Mouse (Mus musculus): ENCODE measurements around the gene Grpel1. TPM values are rescaled to one million over a fixed set of nuclear protein-coding genes. Genes with fewer than 3 reads are reported as not detected.

Gene Grpel1
- polyA plus RNA-seq, 1 experiment from 2014 or later = 63.7 TPM

DNA sequence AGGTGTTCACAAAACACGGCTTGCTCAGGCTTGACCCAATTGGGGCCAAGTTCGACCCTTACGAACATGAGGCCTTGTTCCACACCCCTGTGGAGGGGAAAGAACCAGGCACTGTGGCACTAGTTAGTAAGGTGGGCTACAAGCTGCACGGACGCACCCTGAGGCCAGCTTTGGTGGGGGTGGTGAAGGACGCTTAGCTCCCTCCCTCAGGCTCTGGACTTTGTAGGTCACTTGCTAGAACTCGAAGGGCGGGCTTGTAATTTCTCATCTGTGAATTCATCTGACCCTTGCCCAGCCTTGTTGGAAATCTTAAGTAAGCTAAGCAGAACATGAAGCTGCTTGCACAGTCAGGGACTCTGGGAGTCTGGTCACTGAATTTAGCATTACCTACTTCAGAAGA, 6.4 kb downstream of the Grpel1 start:
- no peak overlapping the region for H3K27ac ChIP-seq (replicated peaks)

DNA sequence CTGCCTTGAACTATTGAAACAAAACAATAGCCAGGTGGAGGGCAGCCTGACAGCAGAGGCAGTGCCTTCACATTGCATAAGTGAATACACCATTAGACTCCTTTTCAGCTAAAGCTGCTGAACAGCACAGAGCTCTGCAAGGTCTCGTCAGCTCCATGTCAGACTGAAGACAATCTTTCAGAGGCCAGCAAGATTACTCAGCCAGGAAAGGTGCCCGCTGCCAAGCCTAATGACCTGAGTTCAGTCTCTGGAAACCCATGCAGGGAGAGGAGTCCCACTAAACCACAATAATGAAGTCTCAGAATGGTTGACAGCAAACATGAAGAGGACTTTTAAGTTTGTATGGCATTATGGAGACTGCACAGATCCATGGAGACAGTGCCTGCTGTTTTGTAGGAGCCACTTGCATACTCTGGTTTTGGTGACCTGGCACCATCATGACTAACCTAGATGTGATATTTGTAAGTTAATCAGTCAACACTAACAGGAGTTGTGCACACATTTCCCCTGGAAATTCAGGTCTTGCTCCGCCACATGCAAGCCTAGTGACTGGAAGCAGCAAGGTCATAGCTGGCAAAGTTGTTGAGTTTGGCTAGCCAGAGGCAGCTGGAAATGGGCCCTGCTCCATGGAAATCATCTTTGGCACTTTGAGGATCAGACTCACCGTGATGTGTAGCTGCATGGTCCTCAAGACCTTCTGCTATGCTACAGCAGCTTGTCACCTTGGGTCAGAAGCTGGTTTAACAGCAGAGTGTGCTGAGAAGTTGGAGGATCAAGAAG, 8.3 kb downstream of the Grpel1 start:
- Histone ChIP-seq H3K9me3 (replicated peaks) (no peaks in the 10 kb centered on the region), H3K4me1 (no peaks in the 10 kb centered on the region), H3K27me3 (ENCODE audit: low read depth, poor library complexity, severe bottlenecking) (no peaks in the 10 kb centered on the region), H3K27ac (replicated peaks) (no peak overlapping the region), H3K4me3 (no peak overlapping the region), H3K36me3 (peaks cover 91% of the 10 kb centered on the region)
- WGBS = 90% methylated on average over 4 of the region's 4 CpGs
- DNase-seq (ENCODE audit: low spot score) = no peak

More for the DNA sequence above, 6.4 kb downstream of the Grpel1 start:
- no peak for DNase-seq (ENCODE audit: low spot score)
- H3K9me3 ChIP-seq (replicated peaks) = no peaks in the 10 kb centered on the region
- WGBS = 92% methylated on average over 8 of the region's 8 CpGs
- no peaks in the 10 kb centered on the region for H3K27me3 ChIP-seq (ENCODE audit: low read depth, poor library complexity, severe bottlenecking)
- no peak overlapping the region for H3K4me3 ChIP-seq
- H3K4me1 ChIP-seq = peaks cover 8% of the 10 kb centered on the region
- H3K36me3 ChIP-seq = peaks cover 86% of the 10 kb centered on the region

DNA sequence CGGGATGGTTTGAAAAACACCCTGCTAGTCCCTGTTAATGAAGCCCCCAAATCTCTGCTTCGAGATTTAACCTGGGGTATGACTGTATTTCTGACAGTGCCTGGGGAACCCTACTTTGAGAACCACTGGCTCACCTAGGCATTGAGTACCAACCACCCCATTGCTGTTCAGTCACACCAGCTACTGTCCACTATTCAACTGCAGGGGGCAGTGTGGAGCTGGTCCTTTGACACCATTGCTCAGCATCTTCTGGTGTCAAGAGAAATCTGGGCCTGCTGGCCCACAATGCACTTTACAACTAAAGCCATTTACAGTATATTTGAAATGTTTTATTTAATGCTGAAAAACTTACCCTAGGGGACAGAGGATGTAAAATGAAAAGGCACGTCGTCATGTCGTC, 9.5 kb downstream of the Grpel1 start:
- H3K9me3 ChIP-seq (replicated peaks) = no peaks in the 10 kb centered on the region
- no peak overlapping the region for H3K27ac ChIP-seq (replicated peaks)
- H3K36me3 ChIP-seq = peaks cover 80% of the 10 kb centered on the region
- H3K4me1 ChIP-seq = peaks cover 6% of the 10 kb centered on the region
- no peak overlapping the region for H3K4me3 ChIP-seq
- whole genome bisulfite sequencing = 86% methylated on average over 5 of the region's 5 CpGs
- peak; percentile 67 for DNase-seq (ENCODE audit: low spot score)
- no peaks in the 10 kb centered on the region for H3K27me3 ChIP-seq (ENCODE audit: low read depth, poor library complexity, severe bottlenecking)

DNA sequence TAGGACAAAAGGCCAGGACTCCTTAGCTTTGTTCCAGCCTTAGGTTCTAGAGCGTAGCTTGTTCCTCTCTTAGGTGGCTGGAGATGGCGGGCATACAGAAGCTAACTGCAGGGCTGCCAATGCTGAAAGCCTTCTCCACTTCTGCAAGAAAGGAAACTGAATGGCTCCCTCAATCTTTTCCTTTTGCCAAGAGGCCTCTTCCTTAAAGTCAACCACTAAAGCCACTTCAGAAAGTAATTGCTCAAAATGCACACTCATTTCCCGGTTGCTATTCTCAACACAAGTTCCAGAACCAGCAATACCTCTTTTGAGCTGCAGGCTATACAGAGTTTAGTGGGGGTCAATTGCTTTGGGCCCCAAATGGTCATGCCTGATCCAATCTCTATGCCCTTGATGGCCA, 12.7 kb downstream of the Grpel1 start:
- no peak for DNase-seq (ENCODE audit: low spot score)
- Histone ChIP-seq H3K4me3 (no peak overlapping the region), H3K36me3 (peaks cover 62% of the 10 kb centered on the region), H3K27me3 (ENCODE audit: low read depth, poor library complexity, severe bottlenecking) (no peaks in the 10 kb centered on the region), H3K9me3 (replicated peaks) (no peaks in the 10 kb centered on the region), H3K4me1 (peaks cover 28% of the 10 kb centered on the region), H3K27ac (replicated peaks) (no peak overlapping the region)
- WGBS = 94% methylated on average over 3 of the region's 3 CpGs

DNA sequence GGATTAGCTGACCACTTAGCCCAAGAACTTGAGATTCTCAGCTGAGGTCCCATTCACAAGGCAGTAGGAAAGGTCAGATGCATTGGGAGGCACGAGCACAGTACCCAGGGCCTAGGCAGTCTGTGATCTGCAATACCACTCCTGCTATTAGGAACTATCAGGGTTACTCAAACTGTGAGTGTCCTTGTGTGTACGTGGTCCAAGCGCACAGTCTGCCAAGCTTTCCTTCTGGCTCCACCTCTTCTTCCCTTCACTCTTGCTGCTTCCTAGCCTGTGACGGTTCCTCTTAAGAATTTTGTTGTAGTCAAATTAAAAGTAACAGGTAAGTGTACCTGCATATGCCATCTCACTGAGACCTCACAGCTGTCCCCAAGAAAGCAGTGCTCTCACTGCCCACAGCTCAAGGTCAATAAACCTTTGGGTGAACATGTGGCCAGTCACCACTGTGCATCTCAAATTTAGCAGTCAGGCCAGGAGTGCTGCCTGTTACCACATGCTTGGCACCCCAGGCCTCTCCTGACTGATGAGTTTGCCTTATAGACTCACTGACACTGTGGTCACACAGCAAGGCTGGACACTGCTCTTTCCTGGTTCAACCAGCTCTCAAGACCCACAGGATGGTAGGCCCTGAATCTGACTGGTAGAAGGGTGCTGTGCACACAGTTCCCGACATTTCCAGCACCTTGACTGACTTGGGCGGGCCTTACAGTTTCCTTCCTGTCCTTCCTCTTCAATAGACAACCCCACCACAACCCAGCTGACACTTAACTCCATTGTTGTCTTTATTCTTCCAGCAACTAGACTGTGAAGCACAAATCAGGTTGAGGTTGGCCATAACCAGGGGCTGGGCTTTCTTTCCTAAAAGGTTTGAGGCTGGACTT, 14.0 kb downstream of the Grpel1 start:
- H3K4me3 ChIP-seq = no peak overlapping the region
- H3K27ac ChIP-seq (replicated peaks) = no peak overlapping the region
- peaks cover 40% of the 10 kb centered on the region for H3K4me1 ChIP-seq
- H3K9me3 ChIP-seq (replicated peaks) = no peaks in the 10 kb centered on the region
- no peaks in the 10 kb centered on the region for H3K27me3 ChIP-seq (ENCODE audit: low read depth, poor library complexity, severe bottlenecking)
- peaks cover 49% of the 10 kb centered on the region for H3K36me3 ChIP-seq
- DNase-seq (ENCODE audit: low spot score) = no peak
- WGBS = 93% methylated on average over 6 of the region's 6 CpGs

DNA sequence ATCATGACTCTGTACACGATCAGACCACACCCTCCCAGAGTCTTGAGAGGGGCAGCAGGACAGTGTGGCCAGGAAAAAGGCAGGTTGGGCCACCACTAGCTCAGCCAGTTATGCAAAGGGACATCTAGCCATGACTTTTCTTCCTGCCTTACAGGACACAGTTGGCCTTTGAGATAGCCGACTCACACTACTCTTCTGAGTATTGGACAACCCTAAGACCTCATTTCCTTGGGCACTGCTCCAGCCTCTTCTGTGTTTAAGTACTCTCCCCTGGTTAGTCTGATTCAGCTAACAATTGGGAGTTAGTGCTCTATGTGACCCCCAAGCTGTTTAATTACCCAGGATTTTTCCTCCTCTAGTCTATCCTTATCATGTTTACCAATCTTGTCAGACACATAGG, 14.9 kb downstream of the Grpel1 start:
- H3K36me3 ChIP-seq = peaks cover 41% of the 10 kb centered on the region
- no peaks in the 10 kb centered on the region for H3K9me3 ChIP-seq (replicated peaks)
- H3K27ac ChIP-seq (replicated peaks) = no peak overlapping the region
- H3K4me3 ChIP-seq = no peak overlapping the region
- 88% methylated on average over 2 of the region's 2 CpGs for WGBS
- no peak for DNase-seq (ENCODE audit: low spot score)
- no peaks in the 10 kb centered on the region for H3K27me3 ChIP-seq (ENCODE audit: low read depth, poor library complexity, severe bottlenecking)
- H3K4me1 ChIP-seq = peaks cover 42% of the 10 kb centered on the region

DNA sequence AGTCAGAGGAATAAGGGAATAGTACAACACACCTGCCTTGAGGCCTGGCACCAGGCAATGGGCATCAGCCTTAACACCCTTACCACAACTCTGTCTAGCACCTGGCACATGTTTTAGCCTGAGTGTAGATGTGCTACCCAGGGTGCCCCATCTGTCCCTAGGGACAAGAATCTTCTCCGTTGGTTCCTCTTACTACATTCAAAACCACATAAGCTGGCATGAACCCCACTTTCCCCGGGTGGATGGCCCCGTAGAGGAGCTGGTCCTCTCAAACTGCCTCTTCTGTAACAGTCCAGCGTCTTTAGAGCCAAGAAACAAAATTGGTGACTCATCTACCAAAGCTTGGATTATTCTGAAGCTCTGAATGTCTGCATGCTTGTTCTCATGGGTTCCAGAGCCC, 15.6 kb downstream of the Grpel1 start:
- Histone ChIP-seq H3K9me3 (replicated peaks) (peaks cover 2% of the 10 kb centered on the region; the same call in 1 of the 2 replicates), H3K4me3 (no peak overlapping the region), H3K4me1 (peaks cover 49% of the 10 kb centered on the region), H3K27ac (replicated peaks) (no peak overlapping the region), H3K27me3 (ENCODE audit: low read depth, poor library complexity, severe bottlenecking) (peaks cover 4% of the 10 kb centered on the region), H3K36me3 (peaks cover 37% of the 10 kb centered on the region)
- 91% methylated on average over 4 of the region's 4 CpGs for WGBS
- no peak for DNase-seq (ENCODE audit: low spot score)

DNA sequence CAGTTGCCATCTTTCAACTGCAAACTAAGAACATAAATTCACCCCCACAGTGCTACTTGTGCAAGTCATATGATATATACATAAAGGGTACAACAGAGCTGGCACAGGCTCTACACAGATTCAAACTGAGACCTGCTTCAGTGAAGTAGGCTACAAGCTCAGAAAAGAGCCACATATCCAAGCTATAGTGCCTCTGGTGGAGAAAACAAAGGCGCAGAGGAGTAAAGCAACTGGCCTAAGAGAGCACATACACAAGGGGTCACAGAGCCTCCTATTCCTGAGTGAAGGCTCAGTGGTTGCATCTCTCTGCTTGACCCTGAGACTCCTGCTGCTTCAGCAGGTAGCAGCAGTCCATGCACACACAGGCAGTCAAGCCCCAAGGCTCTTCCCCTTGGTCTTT, 16.3 kb downstream of the Grpel1 start:
- H3K27ac ChIP-seq (replicated peaks) = no peak overlapping the region
- 77% methylated on average over 1 of the region's 1 CpGs for WGBS
- peaks cover 6% of the 10 kb centered on the region; the same call in 1 of the 2 replicates for H3K9me3 ChIP-seq (replicated peaks)
- no peak overlapping the region; the same call in 1 of the 2 replicates for H3K4me3 ChIP-seq
- DNase-seq (ENCODE audit: low spot score) = no peak
- peaks cover 54% of the 10 kb centered on the region for H3K4me1 ChIP-seq
- peaks cover 11% of the 10 kb centered on the region for H3K27me3 ChIP-seq (ENCODE audit: low read depth, poor library complexity, severe bottlenecking)
- peaks cover 32% of the 10 kb centered on the region for H3K36me3 ChIP-seq

DNA sequence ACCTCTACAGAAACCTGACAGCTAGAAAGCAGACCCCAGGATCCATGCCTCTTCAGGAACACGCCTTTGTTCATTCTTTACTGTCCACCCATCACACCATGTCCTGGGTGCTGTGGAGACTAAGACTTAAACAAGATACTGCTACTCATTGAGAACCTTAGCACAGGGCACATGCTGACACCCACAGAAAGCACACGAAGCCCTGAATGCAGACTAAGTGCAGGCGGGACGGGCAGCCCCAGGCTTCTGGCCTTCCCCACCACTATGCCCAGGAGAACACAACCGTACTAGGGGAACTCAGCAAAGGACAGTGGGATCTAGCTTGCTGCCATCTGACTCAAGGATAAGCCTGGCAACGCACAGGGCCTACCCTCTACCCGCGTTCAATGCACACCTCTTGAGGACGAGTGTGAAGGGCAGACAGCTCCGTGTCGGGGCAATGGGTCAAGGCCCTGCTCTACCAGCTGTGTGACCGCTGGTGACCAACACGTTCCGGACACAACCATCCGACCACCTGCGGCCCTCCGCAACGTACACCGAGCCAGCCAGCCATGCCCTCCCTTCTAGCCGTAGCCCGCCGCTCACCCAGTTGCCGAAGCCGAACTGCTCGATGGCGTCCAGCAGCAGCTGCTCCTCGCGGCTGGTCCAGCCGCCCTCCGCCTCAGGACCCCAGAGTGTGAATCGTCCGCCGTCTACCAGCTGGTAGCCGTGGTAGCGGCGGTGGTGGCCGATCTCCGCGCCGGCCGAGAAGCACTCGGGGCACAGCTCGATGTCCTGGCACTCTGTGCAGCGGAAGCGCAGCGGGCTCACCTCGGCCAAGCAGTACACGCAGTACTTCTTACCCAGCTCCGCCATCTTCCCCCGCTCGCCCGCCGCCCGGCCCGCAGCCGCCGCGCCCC, 18.7 kb downstream of the Grpel1 start:
- peaks cover 19% of the 10 kb centered on the region for H3K36me3 ChIP-seq
- H3K27ac ChIP-seq (replicated peaks) = peak overlapping the region; percentile 91
- WGBS = 3% methylated on average over 58 of the region's 58 CpGs
- peak overlapping the region; percentile 92 for H3K4me3 ChIP-seq
- DNase-seq (ENCODE audit: low spot score) = peak; percentile 67
- H3K4me1 ChIP-seq = peaks cover 54% of the 10 kb centered on the region
- peaks cover 6% of the 10 kb centered on the region; the same call in 1 of the 2 replicates for H3K9me3 ChIP-seq (replicated peaks)
- peaks cover 16% of the 10 kb centered on the region for H3K27me3 ChIP-seq (ENCODE audit: low read depth, poor library complexity, severe bottlenecking)

DNA sequence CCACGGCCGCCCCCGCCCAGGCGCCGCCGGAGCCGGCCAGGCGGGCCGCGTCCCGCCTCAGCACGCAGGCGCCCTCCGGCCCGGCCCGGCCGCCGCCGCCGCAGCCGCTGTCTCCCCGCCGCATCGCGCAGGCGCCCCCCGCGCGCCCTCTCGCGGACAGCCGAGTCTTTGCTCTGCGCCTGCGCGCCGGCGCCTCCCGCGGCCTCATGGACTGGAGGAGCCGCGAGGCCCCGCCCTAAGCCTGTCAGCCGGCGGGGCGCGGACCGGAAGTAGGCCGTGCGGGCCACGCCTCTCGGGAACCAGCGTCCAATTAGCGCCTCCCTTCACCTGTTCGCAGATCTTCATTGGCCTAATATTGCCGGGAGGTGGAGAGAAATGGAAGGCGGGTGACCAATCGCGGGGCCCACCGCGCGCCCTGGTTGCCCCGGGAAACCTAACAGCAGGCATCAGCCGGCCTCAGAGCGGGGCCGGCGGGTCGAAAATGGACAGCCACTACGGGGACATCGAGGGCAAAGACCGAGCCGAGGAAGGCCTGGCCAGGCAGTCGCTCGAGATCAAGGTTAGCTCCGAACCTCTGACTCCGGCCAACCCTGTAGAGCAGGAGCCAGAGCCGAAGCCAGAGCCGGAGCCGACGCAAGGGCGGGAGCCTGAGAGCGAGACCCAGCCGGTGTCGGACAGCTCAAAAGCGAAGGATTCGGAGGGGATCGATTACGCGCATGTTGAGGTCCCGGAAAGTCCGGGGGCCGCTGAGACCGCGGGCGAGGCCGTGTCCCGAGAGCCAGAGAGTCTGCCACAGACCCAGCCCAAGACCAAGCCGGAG, 19.6 kb downstream of the Grpel1 start, which contains the start of the genes Tada2b and Ccdc96:
Tada2b (minus strand) TSS at position 115 of the 820 bp plus-strand sequence.
Ccdc96 (plus strand) TSS at position 418 of the 820 bp plus-strand sequence.
- H3K4me1 ChIP-seq = peaks cover 47% of the 10 kb centered on the region
- H3K27ac ChIP-seq (replicated peaks) = peak within 1 kb of the TSS; percentile 91
- WGBS = 4% methylated on average over 97 of the region's 97 CpGs
- peaks cover 17% of the 10 kb centered on the region for H3K36me3 ChIP-seq
- H3K4me3 ChIP-seq = peak within 1 kb of the TSS; percentile 92
- peaks cover 16% of the 10 kb centered on the region for H3K27me3 ChIP-seq (ENCODE audit: low read depth, poor library complexity, severe bottlenecking)
- H3K9me3 ChIP-seq (replicated peaks) = peaks cover 6% of the 10 kb centered on the region; the same call in 1 of the 2 replicates
- peak; percentile 98 for DNase-seq (ENCODE audit: low spot score)

DNA sequence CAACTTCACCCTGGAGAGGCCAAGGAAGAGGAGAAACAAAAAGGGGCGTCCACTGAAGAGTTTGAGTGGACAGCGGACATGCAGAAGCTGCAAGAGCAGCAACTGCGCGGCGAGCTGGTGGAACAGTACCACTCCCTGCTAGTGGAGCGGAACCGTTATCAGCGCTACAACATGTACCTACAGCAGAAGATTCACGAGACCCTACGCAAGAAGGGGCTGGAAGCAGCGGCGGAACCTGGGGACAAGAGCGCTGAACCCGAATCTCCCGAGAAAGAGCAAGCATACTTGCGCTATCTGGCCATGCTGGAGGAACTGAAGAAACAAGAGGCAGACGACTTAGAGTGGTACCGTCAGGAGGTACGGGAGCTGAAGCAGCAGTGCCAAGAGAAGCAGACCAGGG, 20.5 kb downstream of the Grpel1 start:
- H3K27ac ChIP-seq (replicated peaks) = peak overlapping the region; percentile 84

More for the DNA sequence above, 20.5 kb downstream of the Grpel1 start:
- Histone ChIP-seq H3K27me3 (ENCODE audit: low read depth, poor library complexity, severe bottlenecking) (peaks cover 16% of the 10 kb centered on the region), H3K9me3 (replicated peaks) (peaks cover 6% of the 10 kb centered on the region; the same call in 1 of the 2 replicates), H3K4me1 (peaks cover 41% of the 10 kb centered on the region), H3K4me3 (peak overlapping the region; percentile 92), H3K36me3 (peaks cover 15% of the 10 kb centered on the region)
- 36% methylated on average over 19 of the region's 19 CpGs for WGBS
- peak; percentile 16 for DNase-seq (ENCODE audit: low spot score)

All from midbrain, embryonic 10.5 days (tissue).